8 mouse cellular contexts compared by ENCODE assay signal in the genomic region with DNA sequence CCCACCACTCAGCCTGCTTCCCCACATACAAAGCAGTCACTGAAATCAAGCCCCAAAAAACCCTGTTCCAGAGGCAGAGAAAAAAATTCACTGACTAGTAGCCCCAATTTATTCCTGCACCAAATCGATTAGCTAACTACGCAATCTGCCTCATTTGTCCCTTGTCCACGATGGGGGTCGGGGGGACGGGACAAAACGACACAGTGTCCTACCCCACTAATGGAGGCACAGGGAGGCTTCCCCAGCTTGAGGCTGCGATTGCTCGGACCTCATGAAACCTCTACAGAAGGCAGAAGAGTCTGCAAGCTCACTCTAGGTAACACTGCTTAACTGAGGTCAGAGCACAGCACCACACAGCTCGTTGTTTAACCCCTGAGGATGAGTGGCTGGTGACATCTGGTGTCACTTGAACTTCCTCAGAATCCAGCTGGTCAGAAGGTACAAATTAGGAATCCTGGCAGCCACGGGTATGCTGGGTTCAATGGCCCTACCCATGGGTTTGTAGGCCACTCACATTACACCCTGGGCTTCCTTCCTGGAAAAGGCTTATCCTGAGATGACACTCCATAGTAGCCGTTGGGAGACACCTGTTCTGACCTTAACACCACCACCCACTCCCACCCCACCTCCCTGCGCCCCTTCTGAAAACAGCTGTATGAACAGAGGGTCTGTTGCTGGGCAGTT. TPM values are rescaled to one million over a fixed set of nuclear protein-coding genes. Genes with fewer than 3 reads are reported as not detected.
DNase-seq lines count a peak whose midpoint lies in the region; ATAC-seq and TF ChIP-seq lines count a peak whose summit lies in the region.

No protein-coding gene starts in this region.

- no peaks in the 10 kb centered on the region for H3K36me3 ChIP-seq in kidney, embryonic 14.5 days (ENCODE audit: control insufficient read depth, insufficient read depth, low read length)
- H3K36me3 ChIP-seq in hindbrain, postnatal 0 days (ENCODE audit: insufficient read depth, low read length): no peaks in the 10 kb centered on the region
- no peaks in the 10 kb centered on the region for H3K36me3 ChIP-seq in midbrain, embryonic 15.5 days (replicated peaks)

- no peaks in the 10 kb centered on the region for H3K4me1 ChIP-seq in kidney, embryonic 14.5 days (ENCODE audit: control insufficient read depth, insufficient read depth, low read length)
- H3K4me1 ChIP-seq in embryonic fibroblast, embryonic 13.5 days (ENCODE audit: control insufficient read depth, insufficient read depth, low read length): no peaks in the 10 kb centered on the region
- H3K4me1 ChIP-seq in hindbrain, postnatal 0 days (ENCODE audit: insufficient read depth, low read length): peaks cover 11% of the 10 kb centered on the region
- peaks cover 36% of the 10 kb centered on the region for H3K4me1 ChIP-seq in midbrain, embryonic 15.5 days

- peaks cover 21% of the 10 kb centered on the region for H3K27me3 ChIP-seq in kidney, embryonic 14.5 days (ENCODE audit: control insufficient read depth, insufficient read depth, low read length)
- H3K27me3 ChIP-seq in hindbrain, postnatal 0 days (ENCODE audit: insufficient read depth, low read length): no peaks in the 10 kb centered on the region; the same call in 1 of the 2 replicates
- H3K27me3 ChIP-seq in midbrain, embryonic 15.5 days (replicated peaks): peaks cover 22% of the 10 kb centered on the region

- TF ChIP-seq POLR2A in embryonic fibroblast, embryonic 13.5 days (IDR thresholded peaks at IDR 0.05; ENCODE audit: low read depth, low read length): no peak

- no peak overlapping the region for H3K9ac ChIP-seq in kidney, embryonic 14.5 days (ENCODE audit: low read depth, low read length)
- H3K9ac ChIP-seq in hindbrain, postnatal 0 days (replicated peaks; ENCODE audit: low read length): no peak overlapping the region
- H3K9ac ChIP-seq in midbrain, embryonic 15.5 days: no peak overlapping the region

- TF ChIP-seq CTCF in embryonic fibroblast, embryonic 13.5 days (IDR thresholded peaks at IDR 0.05; ENCODE audit: borderline replicate concordance, insufficient read depth, low read length): no peak
- TF ChIP-seq CTCF in hindbrain, postnatal 0 days (IDR thresholded peaks at IDR 0.05; ENCODE audit: low read depth): no peak

- H3K27ac ChIP-seq in kidney, embryonic 14.5 days (ENCODE audit: low read depth, low read length): no peak overlapping the region
- H3K27ac ChIP-seq in embryonic fibroblast, embryonic 13.5 days (ENCODE audit: insufficient read depth, low read length): no peak overlapping the region
- H3K27ac ChIP-seq in hindbrain, postnatal 0 days: no peak overlapping the region
- no peak overlapping the region for H3K27ac ChIP-seq in midbrain, embryonic 15.5 days

- DNase-seq in kidney, postnatal 25 days: no peak
- no peak for DNase-seq in hindbrain, postnatal 0 days (ENCODE audit: low spot score)
- no peak for DNase-seq in cerebellum, postnatal 14 days
- no peak for DNase-seq in frontal cortex, postnatal 36 days (ENCODE audit: low spot score in 2 of 2)

- H3K4me2 ChIP-seq in kidney, embryonic 14.5 days (replicated peaks; ENCODE audit: low read depth, low read length): peak overlapping the region; percentile 99; the same call in 1 of the 2 replicates
- peak overlapping the region; percentile 99 for H3K4me2 ChIP-seq in hindbrain, postnatal 0 days (ENCODE audit: low read depth, low read length)
- peak overlapping the region; percentile 99 for H3K4me2 ChIP-seq in midbrain, embryonic 15.5 days

- peak overlapping the region; percentile 73; the same call in 1 of the 2 replicates for H3K4me3 ChIP-seq in kidney, embryonic 14.5 days (ENCODE audit: low read length)
- peak overlapping the region; percentile 20 for H3K4me3 ChIP-seq in embryonic fibroblast, embryonic 13.5 days (ENCODE audit: insufficient read depth, low read length)
- peak overlapping the region; percentile 6; the same call in 1 of the 2 replicates for H3K4me3 ChIP-seq in hindbrain, postnatal 0 days (ENCODE audit: low read length)
- peak overlapping the region; percentile 67 for H3K4me3 ChIP-seq in midbrain, embryonic 15.5 days

- 67% methylated on average over 12 of the region's 12 CpGs for WGBS in kidney, embryonic 14.5 days
- 76% methylated on average over 12 of the region's 12 CpGs for WGBS in hindbrain, postnatal 0 days
- WGBS in midbrain, embryonic 15.5 days: 75% methylated on average over 12 of the region's 12 CpGs

- H3K9me3 ChIP-seq in kidney, embryonic 14.5 days (ENCODE audit: control insufficient read depth, low read length): no peaks in the 10 kb centered on the region
- H3K9me3 ChIP-seq in hindbrain, postnatal 0 days (ENCODE audit: low read length): no peaks in the 10 kb centered on the region
- no peaks in the 10 kb centered on the region for H3K9me3 ChIP-seq in midbrain, embryonic 15.5 days

- no peak; the same call in 1 of the 2 replicates for ATAC-seq in kidney, embryonic 14.5 days (ENCODE audit: low FRiP score, low TSS enrichment)
- ATAC-seq in hindbrain, postnatal 0 days: peak; percentile 2; the same call in 1 of the 2 replicates
- ATAC-seq in midbrain, embryonic 15.5 days (replicated peaks): no peak
- ATAC-seq in erythroblast, adult 5-6 weeks (replicated peaks; ENCODE audit: low FRiP score, poor library complexity, severe bottlenecking): no peak

RNA-seq across cellular contexts. Expression of gene Rftn1, which starts 1.7 kb away (rescaled TPM):
- polyA plus RNA-seq in kidney, embryonic 14.5 days (2014; fragmentation: Nextera tagmentation; extraction: Ambion mirVana): 6.0 and 11.9 TPM in 2 replicates
- polyA plus RNA-seq in embryonic fibroblast, embryonic 13.5 days (2011; ENCODE audit: insufficient read length, low read depth, missing spikeins): 15.1 and 23.4 TPM in 2 replicates
- total RNA-seq in hindbrain, postnatal 0 days (2014; rRNA removed): 39.5 and 44.4 TPM in 2 replicates
- polyA plus RNA-seq in hindbrain, postnatal 0 days (2015; fragmentation: Nextera tagmentation; extraction: Ambion mirVana): 18.2 and 19.7 TPM in 2 replicates
- 20.9 and 27.4 TPM in 2 replicates for polyA plus RNA-seq in midbrain, embryonic 15.5 days (2015; fragmentation: Nextera tagmentation; extraction: Ambion mirVana)
- total RNA-seq in erythroblast, adult 5-6 weeks (2015; ENCODE audit: low replicate concordance): 0.19 and 2.7 TPM in 2 replicates
- 4.3 and 6.4 TPM in 2 replicates for total RNA-seq in erythroblast, adult 5-6 weeks (2017; ENCODE audit: low replicate concordance)

Comparison
In these comparisons a context has a peak if more than half of its experiments do, and no peak if none do; other contexts are left out.
1. H3K4me3 ChIP-seq: peak in every context shown above with its lines; median percentile 73 in kidney, embryonic 14.5 days; 67 in midbrain, embryonic 15.5 days; 20 in embryonic fibroblast, embryonic 13.5 days; 6 in hindbrain, postnatal 0 days.